Mouse (Mus musculus): ENCODE results near the gene Pfdn2. TPM values are rescaled to one million over a fixed set of nuclear protein-coding genes. Genes with fewer than 3 reads are reported as not detected.
"Not testable (repeated sequence)": the region's sequence is repeated elsewhere in the genome, so short reads cannot be mapped to it uniquely, and the experiment has no call there.

Gene Pfdn2
- polyA plus RNA-seq, 1 experiment from 2014 or later = 68.3 TPM

GRCm38 (mm10) chr1:171325571-171325970, 19.9 kb upstream of the Pfdn2 start:
- Histone ChIP-seq H3K27me3 (ENCODE audit: control insufficient read depth, insufficient read depth, low read length) (no peaks in the 10 kb centered on the region), H3K4me1 (ENCODE audit: control insufficient read depth, insufficient read depth, low read length) (peaks cover 10% of the 10 kb centered on the region), H3K27ac (replicated peaks; ENCODE audit: low read depth, low read length) (no peak overlapping the region), H3K9ac (ENCODE audit: low read length) (no peak overlapping the region), H3K9me3 (ENCODE audit: control insufficient read depth, low read length) (no peaks in the 10 kb centered on the region), H3K4me3 (ENCODE audit: low read depth, low read length) (no peak overlapping the region), H3K4me2 (ENCODE audit: low read depth, severe bottlenecking) (no peak overlapping the region), H3K36me3 (ENCODE audit: control insufficient read depth, insufficient read depth, low read length) (no peaks in the 10 kb centered on the region)
- WGBS = 75% methylated on average over 2 of the region's 2 CpGs
- ATAC-seq (ENCODE audit: insufficient number of reproducible peaks, low FRiP score, low TSS enrichment, low read depth) (no peak), DNase-seq (ENCODE audit: low spot score) (no peak)

- H3K9ac ChIP-seq (ENCODE audit: low read length); H3K27ac ChIP-seq (replicated peaks; ENCODE audit: low read depth, low read length); H3K4me3 ChIP-seq (ENCODE audit: low read depth, low read length); H3K36me3 ChIP-seq (ENCODE audit: control insufficient read depth, insufficient read depth, low read length); ATAC-seq (ENCODE audit: insufficient number of reproducible peaks, low FRiP score, low TSS enrichment, low read depth); H3K9me3 ChIP-seq (ENCODE audit: control insufficient read depth, low read length); DNase-seq (ENCODE audit: low spot score); H3K4me2 ChIP-seq (ENCODE audit: low read depth, severe bottlenecking); H3K27me3 ChIP-seq (ENCODE audit: control insufficient read depth, insufficient read depth, low read length): not testable (repeated sequence)
- 90% methylated on average over 4 of the region's 4 CpGs for WGBS
- H3K4me1 ChIP-seq (ENCODE audit: control insufficient read depth, insufficient read depth, low read length) = peaks cover 15% of the 10 kb centered on the region
These were observed 18.9 kb upstream of the Pfdn2 start for GRCm38 (mm10) chr1:171326588-171326987.

GRCm38 (mm10) chr1:171328244-171328643, 17.2 kb upstream of the Pfdn2 start:
- ATAC-seq (ENCODE audit: insufficient number of reproducible peaks, low FRiP score, low TSS enrichment, low read depth) (no peak), DNase-seq (ENCODE audit: low spot score) (peak; percentile 36)
- Histone ChIP-seq H3K9ac (ENCODE audit: low read length) (peak overlapping the region; percentile 91), H3K4me1 (ENCODE audit: control insufficient read depth, insufficient read depth, low read length) (peaks cover 15% of the 10 kb centered on the region), H3K27me3 (ENCODE audit: control insufficient read depth, insufficient read depth, low read length) (no peaks in the 10 kb centered on the region), H3K9me3 (ENCODE audit: control insufficient read depth, low read length) (no peaks in the 10 kb centered on the region), H3K4me2 (ENCODE audit: low read depth, severe bottlenecking) (peak overlapping the region; percentile 60), H3K4me3 (ENCODE audit: low read depth, low read length) (peak overlapping the region; percentile 76), H3K36me3 (ENCODE audit: control insufficient read depth, insufficient read depth, low read length) (peaks cover 3% of the 10 kb centered on the region; the same call in 1 of the 2 replicates), H3K27ac (replicated peaks; ENCODE audit: low read depth, low read length) (peak overlapping the region; percentile 98; the same call in 1 of the 2 replicates)
- WGBS = 43% methylated on average over 9 of the region's 9 CpGs

DNA sequence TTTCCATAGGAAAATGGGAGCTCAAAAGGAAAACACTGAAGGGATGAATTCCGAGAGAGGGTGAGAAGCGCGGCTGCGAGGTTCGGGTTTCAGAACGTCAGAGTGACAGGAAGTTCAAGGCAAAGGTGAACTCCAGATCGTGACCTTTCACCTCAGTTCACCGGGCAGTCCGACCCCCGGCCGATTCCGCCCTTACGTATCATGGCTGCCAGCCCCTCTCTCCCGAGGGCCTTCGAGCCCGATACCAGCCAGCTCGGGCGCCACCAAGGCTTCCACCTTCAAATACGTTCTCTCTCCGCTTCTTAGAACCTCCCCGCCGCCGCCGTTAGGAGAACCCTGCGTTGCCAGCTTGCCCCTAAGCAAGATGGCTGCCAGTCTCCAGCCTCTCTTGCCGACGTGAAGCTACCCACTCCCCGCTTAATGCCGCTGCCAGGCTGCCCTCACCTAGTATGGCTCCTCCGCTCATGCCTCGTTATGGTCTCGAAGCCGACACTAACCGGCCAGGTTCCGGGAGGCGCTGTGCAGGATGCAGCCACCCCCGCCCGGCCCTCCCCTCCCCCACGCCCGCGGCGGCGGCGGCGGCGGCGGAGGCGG, 16.5 kb upstream of the Pfdn2 start, which contains the start of gene Dedd:
Gene Dedd, plus strand, starts transcription at position 307 of the 594 bp plus-strand sequence.
- WGBS = under 1% methylated on average over 43 of the region's 48 CpGs

DNA sequence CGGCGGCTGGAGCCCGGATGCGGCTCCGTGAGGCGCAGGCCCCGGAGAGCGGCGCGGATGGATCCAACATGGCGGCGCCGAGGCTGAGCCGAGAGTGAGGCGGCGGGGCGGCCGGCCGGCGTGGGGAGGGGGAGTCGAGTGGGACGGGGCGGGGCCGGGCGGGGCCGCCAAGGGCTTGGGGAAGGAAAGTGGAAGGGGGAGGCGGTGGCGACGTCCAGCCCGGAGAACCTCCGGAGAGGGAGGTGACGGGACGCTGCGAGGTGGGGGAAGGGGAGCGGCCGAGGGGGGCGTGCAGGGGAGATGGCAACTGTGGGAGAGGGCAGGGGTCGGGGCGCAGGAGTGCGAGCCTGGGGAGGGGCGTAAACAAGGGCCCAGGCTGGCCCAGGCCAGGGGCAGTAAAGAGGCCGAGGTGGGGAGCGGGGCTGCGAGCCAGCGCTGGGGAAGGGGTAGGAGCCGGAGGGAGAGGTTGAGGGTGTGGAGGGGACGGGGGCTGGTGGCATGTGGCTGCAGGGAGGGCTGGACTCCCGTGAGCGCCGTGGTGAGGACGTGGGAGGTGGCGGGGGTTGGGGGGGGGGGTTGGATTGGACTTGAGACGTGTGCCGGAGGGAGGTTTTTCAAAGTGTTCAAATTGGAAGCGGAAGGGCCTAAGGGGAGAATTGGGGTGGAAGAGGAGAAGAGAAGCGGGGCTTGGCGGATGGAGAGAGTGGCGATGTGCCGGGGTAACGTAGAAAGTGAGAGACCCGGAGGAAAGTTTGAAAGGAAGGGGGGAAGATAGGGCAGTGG, 15.8 kb upstream of the Pfdn2 start:
- Histone ChIP-seq H3K36me3 (ENCODE audit: control insufficient read depth, insufficient read depth, low read length) (peaks cover 3% of the 10 kb centered on the region; the same call in 1 of the 2 replicates), H3K4me3 (ENCODE audit: low read depth, low read length) (peak overlapping the region; percentile 76), H3K9me3 (ENCODE audit: control insufficient read depth, low read length) (no peaks in the 10 kb centered on the region), H3K9ac (ENCODE audit: low read length) (peak overlapping the region; percentile 91), H3K4me2 (ENCODE audit: low read depth, severe bottlenecking) (peak overlapping the region; percentile 60), H3K27ac (replicated peaks; ENCODE audit: low read depth, low read length) (peak overlapping the region; percentile 98), H3K4me1 (ENCODE audit: control insufficient read depth, insufficient read depth, low read length) (peaks cover 15% of the 10 kb centered on the region), H3K27me3 (ENCODE audit: control insufficient read depth, insufficient read depth, low read length) (no peaks in the 10 kb centered on the region)
- peak; percentile 93 for DNase-seq (ENCODE audit: low spot score)
- peak; percentile 93 for ATAC-seq (ENCODE audit: insufficient number of reproducible peaks, low FRiP score, low TSS enrichment, low read depth)
- WGBS = under 1% methylated on average over 48 of the region's 61 CpGs

More for the DNA sequence above, 16.5 kb upstream of the Pfdn2 start, which contains the start of gene Dedd:
- Histone ChIP-seq H3K9ac (ENCODE audit: low read length) (peak within 1 kb of the TSS; percentile 91), H3K27me3 (ENCODE audit: control insufficient read depth, insufficient read depth, low read length) (no peaks in the 10 kb centered on the region), H3K36me3 (ENCODE audit: control insufficient read depth, insufficient read depth, low read length) (peaks cover 3% of the 10 kb centered on the region; the same call in 1 of the 2 replicates), H3K27ac (replicated peaks; ENCODE audit: low read depth, low read length) (peak within 1 kb of the TSS; percentile 98), H3K4me3 (ENCODE audit: low read depth, low read length) (peak within 1 kb of the TSS; percentile 76), H3K4me2 (ENCODE audit: low read depth, severe bottlenecking) (peak within 1 kb of the TSS; percentile 60), H3K9me3 (ENCODE audit: control insufficient read depth, low read length) (no peaks in the 10 kb centered on the region), H3K4me1 (ENCODE audit: control insufficient read depth, insufficient read depth, low read length) (peaks cover 15% of the 10 kb centered on the region)
- peak; percentile 94 for ATAC-seq (ENCODE audit: insufficient number of reproducible peaks, low FRiP score, low TSS enrichment, low read depth)
- DNase-seq (ENCODE audit: low spot score) = peak; percentile 91

DNA sequence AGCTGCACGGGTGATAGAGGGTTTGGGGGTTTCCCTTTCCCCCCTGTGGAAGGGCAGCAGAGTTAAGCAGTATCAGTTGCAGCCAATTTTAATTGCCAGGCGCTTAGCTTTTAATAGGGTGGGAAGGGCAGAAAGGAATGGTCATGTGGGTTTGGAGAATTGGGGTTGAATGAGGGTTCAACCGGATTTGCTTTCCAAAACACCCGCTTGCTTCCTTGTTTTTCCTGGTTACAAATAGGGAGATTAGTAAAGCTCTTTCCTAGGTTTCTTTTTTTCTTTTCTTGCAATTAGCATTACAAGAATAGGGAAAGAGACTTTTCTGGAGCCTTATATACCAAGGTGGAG, 15.3 kb upstream of the Pfdn2 start:
- H3K4me2 ChIP-seq (ENCODE audit: low read depth, severe bottlenecking) = peak overlapping the region; percentile 60
- WGBS = under 1% methylated on average over 4 of the region's 4 CpGs
- no peak for DNase-seq (ENCODE audit: low spot score)

DNA sequence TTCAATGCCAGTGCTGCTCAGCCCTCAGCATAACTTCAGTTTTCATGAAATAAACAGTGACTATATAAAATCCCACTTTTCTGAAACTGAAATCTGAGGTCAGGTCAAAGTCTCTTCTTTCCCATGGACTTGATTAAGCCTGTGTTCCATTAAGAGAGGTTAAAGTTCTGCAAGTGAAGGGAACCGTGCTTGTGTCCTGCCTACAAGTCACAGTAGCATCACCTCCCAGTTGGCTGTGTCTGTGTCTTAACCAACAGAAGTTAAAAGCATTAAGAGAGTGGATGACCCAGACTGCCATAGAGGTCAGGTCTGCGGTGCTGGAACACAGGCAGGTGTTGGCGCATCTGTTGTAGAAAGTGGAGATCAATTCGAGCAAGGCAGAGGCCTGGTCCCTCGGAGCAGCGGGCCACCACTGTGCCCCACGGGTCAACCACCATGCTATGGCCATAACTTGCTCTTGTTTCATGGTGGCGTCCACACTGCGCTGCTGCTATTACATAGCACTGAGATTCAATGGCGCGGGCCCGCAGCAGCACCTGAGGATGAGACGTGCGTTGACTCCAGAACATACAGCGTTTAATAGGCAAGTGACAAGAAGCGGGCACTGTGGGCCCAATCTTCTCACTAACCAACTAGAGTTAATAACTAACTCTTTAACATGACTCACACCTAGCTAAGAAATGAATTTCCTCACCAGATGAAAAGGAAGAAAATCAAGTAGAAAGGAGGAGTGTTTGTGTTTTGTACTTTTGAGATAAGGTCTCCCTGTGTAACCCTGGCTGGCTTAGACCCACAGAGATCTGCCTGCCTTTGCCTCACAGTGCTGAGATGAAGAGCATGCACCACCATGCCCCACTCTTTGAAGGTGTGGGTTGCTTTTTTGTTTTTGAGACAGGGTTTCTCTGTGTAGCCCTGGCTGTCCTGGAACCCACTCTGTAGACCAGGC, 2.9 kb upstream of the Pfdn2 start:
- WGBS = 94% methylated on average over 16 of the region's 16 CpGs
- Histone ChIP-seq H3K4me3 (ENCODE audit: low read depth, low read length) (no peak overlapping the region), H3K4me2 (ENCODE audit: low read depth, severe bottlenecking) (no peak overlapping the region), H3K27ac (replicated peaks; ENCODE audit: low read depth, low read length) (no peak overlapping the region), H3K36me3 (ENCODE audit: control insufficient read depth, insufficient read depth, low read length) (peaks cover 22% of the 10 kb centered on the region), H3K9ac (ENCODE audit: low read length) (no peak overlapping the region), H3K9me3 (ENCODE audit: control insufficient read depth, low read length) (no peaks in the 10 kb centered on the region), H3K4me1 (ENCODE audit: control insufficient read depth, insufficient read depth, low read length) (peaks cover 3% of the 10 kb centered on the region; the same call in 1 of the 2 replicates), H3K27me3 (ENCODE audit: control insufficient read depth, insufficient read depth, low read length) (no peaks in the 10 kb centered on the region)
- DNase-seq (ENCODE audit: low spot score) (no peak), ATAC-seq (ENCODE audit: insufficient number of reproducible peaks, low FRiP score, low TSS enrichment, low read depth) (no peak)

More for the DNA sequence above, 15.3 kb upstream of the Pfdn2 start:
- H3K4me3 ChIP-seq (ENCODE audit: low read depth, low read length) = peak overlapping the region; percentile 76
- H3K9me3 ChIP-seq (ENCODE audit: control insufficient read depth, low read length) = no peaks in the 10 kb centered on the region
- peaks cover 15% of the 10 kb centered on the region for H3K4me1 ChIP-seq (ENCODE audit: control insufficient read depth, insufficient read depth, low read length)
- peak overlapping the region; percentile 91 for H3K9ac ChIP-seq (ENCODE audit: low read length)
- H3K36me3 ChIP-seq (ENCODE audit: control insufficient read depth, insufficient read depth, low read length) = peaks cover 3% of the 10 kb centered on the region; the same call in 1 of the 2 replicates
- no peaks in the 10 kb centered on the region for H3K27me3 ChIP-seq (ENCODE audit: control insufficient read depth, insufficient read depth, low read length)
- H3K27ac ChIP-seq (replicated peaks; ENCODE audit: low read depth, low read length) = peak overlapping the region; percentile 98
- ATAC-seq (ENCODE audit: insufficient number of reproducible peaks, low FRiP score, low TSS enrichment, low read depth) = no peak
